Mouse (Mus musculus) midbrain, embryonic 15.5 days (tissue): ENCODE data around the gene Tent2. TPM values are rescaled to one million over a fixed set of nuclear protein-coding genes. Genes with fewer than 3 reads are reported as not detected.
"Not testable (repeated sequence)": the region's sequence is repeated elsewhere in the genome, so short reads cannot be mapped to it uniquely, and the experiment has no call there.

Experiments used
- ATAC-seq: fragments of 200-750 bp; cut with Nextera tagmentation; replicated peaks from 2 replicates; pipeline ENCODE4 v1.8.0; 2017; ENCODE audit warnings: moderate TSS enrichment
- H3K27ac ChIP-seq: fragments of 300-500 bp; sonication (generic); 2 replicates; pipeline ENCODE4 v1.5.1; 2015; ENCODE audit warnings: mild to moderate bottlenecking, inconsistent platforms
- H3K27me3 ChIP-seq: fragments of 300-500 bp; sonication (generic); replicated peaks from 2 replicates; pipeline ENCODE4 v1.6.1; 2015; ENCODE audit warnings: inconsistent platforms
- H3K36me3 ChIP-seq: fragments of 300-500 bp; sonication (generic); replicated peaks from 2 replicates; pipeline ENCODE4 v1.6.1; 2015; ENCODE audit warnings: inconsistent platforms
- H3K4me1 ChIP-seq: fragments of 300-500 bp; sonication (generic); 2 replicates; pipeline ENCODE4 v1.6.1; 2015; ENCODE audit warnings: inconsistent platforms
- H3K4me2 ChIP-seq: fragments of 300-500 bp; sonication (generic); 2 replicates; pipeline ENCODE4 v1.6.1; 2015; ENCODE audit warnings: inconsistent platforms, mild to moderate bottlenecking, moderate library complexity
- H3K4me3 ChIP-seq: fragments of 300-500 bp; sonication (generic); 2 replicates; pipeline ENCODE4 v1.5.1; 2015; ENCODE audit warnings: mild to moderate bottlenecking, inconsistent platforms
- H3K9ac ChIP-seq: fragments of 300-500 bp; sonication (generic); 2 replicates; pipeline ENCODE4 v1.6.1; 2015; ENCODE audit warnings: mild to moderate bottlenecking, inconsistent platforms
- H3K9me3 ChIP-seq: fragments of 300-500 bp; sonication (generic); 2 replicates; pipeline ENCODE4 v1.6.1; 2016; ENCODE audit warnings: inconsistent platforms
- WGBS: fragments of 180-500 bp; shearing (Covaris S2); methylation state at CpG from one replicate; pipeline ENCODE4 v1.1.7; 2015; ENCODE audit warnings: mixed read lengths; 5-methylcytosine and 5-hydroxymethylcytosine counted together
- polyA plus RNA-seq: library from polyadenylated mRNA; unstranded; fragments of >200 nt; fragmentation: Nextera tagmentation; extraction: Ambion mirVana; gene quantifications from 2 replicates; pipeline ENCODE4 v1.2.1, GENCODE M21; 2015

Gene Tent2
- polyA plus RNA-seq, 1 experiment from 2014 or later: 36.1 TPM

- not testable (repeated sequence) for H3K9me3 ChIP-seq, H3K27me3 ChIP-seq, H3K36me3 ChIP-seq, H3K27ac ChIP-seq, H3K4me2 ChIP-seq, ATAC-seq, H3K9ac ChIP-seq, H3K4me3 ChIP-seq
- peaks cover 20% of the 10 kb centered on the region for H3K4me1 ChIP-seq
- 96% methylated on average over 5 of the region's 5 CpGs for WGBS
Observed at GRCm38 (mm10) chr13:93187792-93188191, 4.4 kb downstream of the Tent2 start.

GRCm38 (mm10) chr13:93180351-93180750 is 11.8 kb downstream of the Tent2 start:
- H3K4me2 ChIP-seq: no peak overlapping the region
- H3K9ac ChIP-seq: no peak overlapping the region
- WGBS: 100% methylated on average over 1 of the region's 1 CpGs
- no peaks in the 10 kb centered on the region for H3K4me1 ChIP-seq
- no peak overlapping the region for H3K4me3 ChIP-seq
- H3K27ac ChIP-seq: no peak overlapping the region
- no peaks in the 10 kb centered on the region for H3K27me3 ChIP-seq
- H3K9me3 ChIP-seq: no peaks in the 10 kb centered on the region
- ATAC-seq: no peak
- H3K36me3 ChIP-seq: peaks cover 6% of the 10 kb centered on the region; the same call in 1 of the 2 replicates

GRCm38 (mm10) chr13:93179522-93179921 is 12.7 kb downstream of the Tent2 start:
- H3K9ac ChIP-seq: no peak overlapping the region
- H3K4me1 ChIP-seq: no peaks in the 10 kb centered on the region
- H3K4me2 ChIP-seq: no peak overlapping the region
- no peaks in the 10 kb centered on the region for H3K9me3 ChIP-seq
- H3K27ac ChIP-seq: no peak overlapping the region
- H3K36me3 ChIP-seq: peaks cover 6% of the 10 kb centered on the region; the same call in 1 of the 2 replicates
- ATAC-seq: no peak
- no peaks in the 10 kb centered on the region for H3K27me3 ChIP-seq
- WGBS: 97% methylated on average over 2 of the region's 2 CpGs
- H3K4me3 ChIP-seq: no peak overlapping the region

GRCm38 (mm10) chr13:93177571-93177970 is 14.6 kb downstream of the Tent2 start:
- no peak overlapping the region for H3K9ac ChIP-seq
- no peak overlapping the region for H3K4me3 ChIP-seq
- ATAC-seq: no peak
- H3K36me3 ChIP-seq: peaks cover 4% of the 10 kb centered on the region; the same call in 1 of the 2 replicates
- no peaks in the 10 kb centered on the region for H3K9me3 ChIP-seq
- H3K4me2 ChIP-seq: no peak overlapping the region
- no peaks in the 10 kb centered on the region for H3K4me1 ChIP-seq
- H3K27me3 ChIP-seq: no peaks in the 10 kb centered on the region
- H3K27ac ChIP-seq: no peak overlapping the region

- WGBS: 97% methylated on average over 4 of the region's 4 CpGs
- H3K27ac ChIP-seq: no peak overlapping the region
- no peaks in the 10 kb centered on the region for H3K27me3 ChIP-seq
- ATAC-seq: no peak
- H3K4me2 ChIP-seq: no peak overlapping the region
- peaks cover 5% of the 10 kb centered on the region for H3K36me3 ChIP-seq
- no peaks in the 10 kb centered on the region for H3K9me3 ChIP-seq
- no peak overlapping the region for H3K4me3 ChIP-seq
- H3K4me1 ChIP-seq: no peaks in the 10 kb centered on the region
- H3K9ac ChIP-seq: no peak overlapping the region
Observed at GRCm38 (mm10) chr13:93163303-93163702, 28.9 kb downstream of the Tent2 start.

GRCm38 (mm10) chr13:93162456-93162855 is 29.7 kb downstream of the Tent2 start:
- peaks cover 5% of the 10 kb centered on the region for H3K36me3 ChIP-seq
- H3K27me3 ChIP-seq: no peaks in the 10 kb centered on the region
- H3K27ac ChIP-seq: no peak overlapping the region
- H3K4me3 ChIP-seq: no peak overlapping the region
- H3K4me2 ChIP-seq: no peak overlapping the region
- no peaks in the 10 kb centered on the region for H3K9me3 ChIP-seq
- no peak overlapping the region for H3K9ac ChIP-seq
- no peaks in the 10 kb centered on the region for H3K4me1 ChIP-seq
- ATAC-seq: no peak

- Histone ChIP-seq H3K4me2 (no peak overlapping the region), H3K36me3 (peaks cover 5% of the 10 kb centered on the region), H3K4me3 (no peak overlapping the region), H3K27me3 (no peaks in the 10 kb centered on the region), H3K9me3 (no peaks in the 10 kb centered on the region), H3K27ac (no peak overlapping the region), H3K4me1 (no peaks in the 10 kb centered on the region), H3K9ac (no peak overlapping the region)
- 96% methylated on average over 6 of the region's 6 CpGs for WGBS
- no peak for ATAC-seq
Observed at GRCm38 (mm10) chr13:93158261-93158660, 33.9 kb downstream of the Tent2 start.

GRCm38 (mm10) chr13:93153280-93153679 is 38.9 kb downstream of the Tent2 start:
- Histone ChIP-seq H3K4me1 (no peaks in the 10 kb centered on the region), H3K4me2 (no peak overlapping the region), H3K27ac (no peak overlapping the region), H3K27me3 (no peaks in the 10 kb centered on the region), H3K9ac (no peak overlapping the region), H3K36me3 (0 out of 2 replicates have a peak, but pooled peaks cover 5% of the 10 kb centered on the region), H3K9me3 (no peaks in the 10 kb centered on the region), H3K4me3 (no peak overlapping the region)
- no peak for ATAC-seq
- 92% methylated on average over 1 of the region's 1 CpGs for WGBS

GRCm38 (mm10) chr13:93144336-93145167 is 47.6 kb downstream of the Tent2 start, which contains the start of gene Cmya5:
Gene Cmya5, minus strand, starts transcription at chr13:93144724.
- 1% methylated on average over 45 of the region's 45 CpGs for WGBS
- Histone ChIP-seq H3K36me3 (no peaks in the 10 kb centered on the region), H3K9me3 (no peaks in the 10 kb centered on the region), H3K4me3 (peak within 1 kb of the TSS; percentile 40), H3K9ac (peak within 1 kb of the TSS; percentile 40), H3K4me2 (peak within 1 kb of the TSS; percentile 70), H3K4me1 (peaks cover 11% of the 10 kb centered on the region), H3K27me3 (no peaks in the 10 kb centered on the region), H3K27ac (no peak within 1 kb of the TSS)
- peak; percentile 89 for ATAC-seq

- peak overlapping the region; percentile 40; the same call in 1 of the 2 replicates for H3K9ac ChIP-seq
- H3K4me1 ChIP-seq: peaks cover 11% of the 10 kb centered on the region
- no peaks in the 10 kb centered on the region for H3K9me3 ChIP-seq
- no peak overlapping the region for H3K27ac ChIP-seq
- H3K27me3 ChIP-seq: no peaks in the 10 kb centered on the region
- 19% methylated on average over 11 of the region's 11 CpGs for WGBS
- H3K4me2 ChIP-seq: peak overlapping the region; percentile 70
- H3K36me3 ChIP-seq: no peaks in the 10 kb centered on the region
- no peak; the same call in 1 of the 2 replicates for ATAC-seq
- H3K4me3 ChIP-seq: peak overlapping the region; percentile 40
Observed at GRCm38 (mm10) chr13:93143819-93144283, 48.3 kb downstream of the Tent2 start.

- Histone ChIP-seq H3K4me2 (no peak overlapping the region), H3K4me3 (no peak overlapping the region), H3K9ac (no peak overlapping the region), H3K36me3 (no peaks in the 10 kb centered on the region), H3K9me3 (no peaks in the 10 kb centered on the region), H3K4me1 (peaks cover 11% of the 10 kb centered on the region), H3K27me3 (no peaks in the 10 kb centered on the region), H3K27ac (no peak overlapping the region)
- ATAC-seq: no peak
- WGBS: 96% methylated on average over 6 of the region's 6 CpGs
Observed at GRCm38 (mm10) chr13:93141184-93141583, 51.0 kb downstream of the Tent2 start.

- ATAC-seq: no peak
- Histone ChIP-seq H3K9ac (no peak overlapping the region), H3K4me3 (no peak overlapping the region), H3K36me3 (no peaks in the 10 kb centered on the region), H3K27me3 (no peaks in the 10 kb centered on the region), H3K27ac (no peak overlapping the region), H3K4me1 (no peaks in the 10 kb centered on the region), H3K4me2 (no peak overlapping the region), H3K9me3 (no peaks in the 10 kb centered on the region)
- WGBS: 58% methylated on average over 1 of the region's 1 CpGs
Observed at GRCm38 (mm10) chr13:93138059-93138458, 54.1 kb downstream of the Tent2 start.

- H3K4me1 ChIP-seq: no peaks in the 10 kb centered on the region
- H3K27ac ChIP-seq: no peak overlapping the region
- H3K9ac ChIP-seq: no peak overlapping the region
- H3K36me3 ChIP-seq: no peaks in the 10 kb centered on the region
- no peak overlapping the region for H3K4me2 ChIP-seq
- no peak for ATAC-seq
- no peaks in the 10 kb centered on the region for H3K27me3 ChIP-seq
- WGBS: 92% methylated on average over 7 of the region's 7 CpGs
- no peaks in the 10 kb centered on the region for H3K9me3 ChIP-seq
- H3K4me3 ChIP-seq: no peak overlapping the region
Observed at GRCm38 (mm10) chr13:93137098-93137497, 55.1 kb downstream of the Tent2 start.
